8 mouse cellular contexts compared by ENCODE assay signal in genomic region chr6:67138302-67139011, GRCm38 (mm10).
DNase-seq lines count a peak whose midpoint lies in the region; ATAC-seq and TF ChIP-seq lines count a peak whose summit lies in the region.

No protein-coding gene starts in this region.

- no peaks in the 10 kb centered on the region for H3K27me3 ChIP-seq in lung, postnatal 0 days (replicated peaks; ENCODE audit: insufficient read depth, low read length)

- TF ChIP-seq CTCF in layer of hippocampus, adult 2 months (conservative IDR thresholded peaks at IDR 0.05) = peak; percentile 48
- TF ChIP-seq CTCF in lung, postnatal 0 days (IDR thresholded peaks at IDR 0.05) = no peak; the same call in 1 of the 2 replicates

- WGBS in lung, postnatal 0 days = 49% methylated on average over 13 of the region's 13 CpGs

- no peak for DNase-seq in layer of hippocampus, adult 2 months (ENCODE audit: low spot score in 2 of 2)
- no peak for DNase-seq in layer of hippocampus, adult 9-10 months (ENCODE audit: low spot score)
- peak; percentile 93 for DNase-seq in adipocyte (ENCODE audit: low spot score)
- DNase-seq in gastrocnemius, postnatal 25 days = peak; percentile 88
- no peak for DNase-seq in lung, postnatal 0 days (ENCODE audit: low spot score)
- no peak for DNase-seq in layer of hippocampus, adult 18-20 months (ENCODE audit: low spot score in 2 of 2)
- DNase-seq in right cerebral cortex, postnatal 10 days (ENCODE audit: low spot score in 2 of 2) = no peak
- no peak for DNase-seq in layer of hippocampus, adult 9-11 months

- H3K4me2 ChIP-seq in lung, postnatal 0 days (replicated peaks; ENCODE audit: low read depth, low read length) = no peak overlapping the region

- H3K9ac ChIP-seq in lung, postnatal 0 days (replicated peaks; ENCODE audit: low read depth) = no peak overlapping the region

- no peaks in the 10 kb centered on the region for H3K36me3 ChIP-seq in lung, postnatal 0 days (ENCODE audit: insufficient read depth, low read length)

- no peaks in the 10 kb centered on the region for H3K9me3 ChIP-seq in lung, postnatal 0 days (ENCODE audit: low read length)

- no peaks in the 10 kb centered on the region for H3K4me1 ChIP-seq in lung, postnatal 0 days (ENCODE audit: insufficient read depth, low read depth, low read length)

- ATAC-seq in lung, postnatal 0 days = peak; percentile 20

- TF ChIP-seq EP300 in lung, postnatal 0 days (IDR thresholded peaks at IDR 0.05) = no peak

- H3K27ac ChIP-seq in layer of hippocampus, adult 2 months = no peak overlapping the region
- no peak overlapping the region for H3K27ac ChIP-seq in lung, postnatal 0 days (ENCODE audit: low read length)

- no peak overlapping the region for H3K4me3 ChIP-seq in layer of hippocampus, adult 2 months
- H3K4me3 ChIP-seq in lung, postnatal 0 days (ENCODE audit: low read depth, low read length) = no peak overlapping the region

Comparison
In these comparisons a context has a peak if more than half of its experiments do, and no peak if none do; other contexts are left out.
1. DNase-seq: peak in adipocyte (single experiment) and gastrocnemius, postnatal 25 days (single experiment); none in layer of hippocampus, adult 2 months (0 of 2), layer of hippocampus, adult 9-10 months (single experiment), lung, postnatal 0 days (single experiment), layer of hippocampus, adult 18-20 months (0 of 2), right cerebral cortex, postnatal 10 days (0 of 2) and layer of hippocampus, adult 9-11 months (single experiment).